Mouse (Mus musculus) thymus, postnatal 36 days (tissue): Measurements from ENCODE around the gene Dagla.

Experiments used
- DNase-seq, 2 experiments: peaks; one replicate each; pipeline ENCODE4 v3.0.0; 2022; ENCODE audit warnings: mixed read lengths in 2 of 2

Dagla gene

DNA sequence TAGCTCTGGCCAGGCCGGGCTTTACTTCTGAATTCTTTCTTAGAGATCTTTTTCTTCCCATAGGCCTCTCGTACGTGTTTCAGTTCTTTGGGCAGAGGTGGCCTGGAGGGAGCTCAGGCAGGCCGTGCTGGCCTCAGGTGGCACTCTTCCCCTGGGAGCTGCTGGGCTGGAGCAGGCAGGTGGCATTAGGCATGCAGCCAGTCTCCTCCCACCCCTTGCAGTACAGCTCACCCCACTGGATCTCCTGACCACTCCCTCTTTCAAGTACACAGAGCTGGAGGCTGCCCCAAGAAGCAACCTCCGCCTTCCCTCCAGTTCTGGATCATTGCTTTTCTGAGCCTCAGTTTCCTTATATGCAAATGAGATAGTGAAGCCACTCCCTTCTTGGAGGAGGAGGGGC, 26.9 kb downstream of the Dagla start:
- no peak for DNase-seq

DNA sequence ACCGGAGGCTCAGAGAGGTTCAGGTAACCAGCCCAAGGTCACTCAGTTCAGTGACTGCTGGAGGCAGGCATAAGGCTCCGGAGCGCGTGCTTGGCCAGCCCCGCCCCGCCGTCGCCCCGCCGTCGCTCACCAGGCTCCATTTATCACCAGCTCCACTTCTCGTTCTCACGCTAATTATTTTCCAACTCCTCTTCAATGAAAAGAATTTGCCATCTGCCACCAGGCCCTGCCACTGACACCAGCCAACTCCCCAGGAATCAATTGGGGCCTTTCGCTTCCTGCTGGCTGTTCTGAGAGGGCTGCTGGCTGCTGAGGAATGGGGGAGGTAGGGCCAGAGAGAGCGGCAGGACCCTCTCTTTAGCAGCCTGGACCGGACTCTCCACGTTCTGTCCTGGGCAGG, 27.3 kb downstream of the Dagla start:
- no peak for DNase-seq

DNA sequence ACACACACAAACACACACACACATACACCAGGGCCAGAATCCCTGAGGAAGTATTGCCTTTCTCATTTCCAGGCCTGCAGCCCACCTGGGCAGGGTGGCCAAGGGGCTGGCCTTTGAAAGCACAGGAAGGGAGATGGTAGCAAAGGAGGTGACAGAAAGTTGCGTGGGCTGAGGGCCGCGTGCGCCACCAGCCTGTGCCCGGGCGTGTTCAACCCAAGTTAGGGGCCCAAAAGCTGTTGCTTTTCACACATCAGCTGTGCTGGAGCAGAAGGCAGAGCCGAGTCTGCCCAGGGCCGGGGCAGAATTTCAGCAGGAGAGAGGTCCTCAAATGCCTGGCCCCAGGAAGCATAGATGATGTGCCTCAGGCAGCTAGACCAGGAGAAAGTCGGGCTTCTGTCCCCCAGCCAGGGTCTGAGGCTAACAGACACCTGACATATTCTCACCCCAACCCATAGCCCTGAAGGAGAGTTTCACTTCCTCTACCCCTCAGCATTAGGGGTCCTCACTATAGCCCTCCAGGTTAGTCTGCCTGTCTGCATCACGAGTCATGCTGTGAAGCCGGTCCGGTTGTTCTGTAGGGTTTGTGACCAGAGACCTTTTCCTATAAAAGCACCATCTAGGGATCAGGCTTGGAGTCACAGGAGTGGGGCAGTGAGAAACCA, 28.1 kb downstream of the Dagla start:
- no peak for DNase-seq

DNA sequence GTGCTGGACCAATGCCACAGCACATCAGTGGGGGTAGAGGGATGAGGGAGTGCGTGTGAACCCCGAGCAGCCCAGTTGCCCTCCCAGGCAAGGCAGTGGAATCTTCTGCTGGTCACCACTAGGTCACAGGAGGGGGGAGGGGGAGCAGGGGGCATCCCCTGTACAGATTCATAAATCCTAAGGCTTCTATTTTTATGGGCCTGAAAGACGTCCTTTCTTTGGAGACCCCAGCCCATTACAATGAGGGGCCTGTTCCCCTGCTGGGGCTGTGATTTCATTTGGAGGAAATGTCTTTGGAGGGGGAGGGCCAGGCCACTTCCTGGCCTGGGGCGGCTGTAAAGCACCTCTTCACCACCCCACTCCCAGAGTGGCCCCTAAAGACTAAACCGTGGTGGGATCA, 30.6 kb downstream of the Dagla start:
- no peak for DNase-seq

DNA sequence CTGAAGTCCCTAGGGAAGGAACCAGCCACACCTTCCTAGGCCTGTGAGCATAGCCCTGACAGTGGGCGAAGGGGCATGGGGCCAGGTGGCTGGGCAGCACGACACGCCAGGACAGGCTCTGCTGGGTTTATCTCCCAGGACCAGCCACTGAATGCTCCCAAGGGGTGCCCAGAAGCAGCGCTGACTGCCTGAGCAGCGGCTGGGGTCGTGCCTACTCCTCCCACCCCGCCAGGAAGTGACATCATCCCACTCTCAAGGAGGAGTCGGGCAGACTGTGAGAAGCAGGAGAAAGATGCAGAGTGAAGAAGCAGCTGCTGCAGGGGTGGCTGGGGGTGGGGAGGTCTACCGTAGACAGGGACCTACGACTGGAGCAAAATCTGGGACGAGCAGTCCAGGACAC, 31.9 kb downstream of the Dagla start:
- DNase-seq, result peak; percentile 49 to 60

DNA sequence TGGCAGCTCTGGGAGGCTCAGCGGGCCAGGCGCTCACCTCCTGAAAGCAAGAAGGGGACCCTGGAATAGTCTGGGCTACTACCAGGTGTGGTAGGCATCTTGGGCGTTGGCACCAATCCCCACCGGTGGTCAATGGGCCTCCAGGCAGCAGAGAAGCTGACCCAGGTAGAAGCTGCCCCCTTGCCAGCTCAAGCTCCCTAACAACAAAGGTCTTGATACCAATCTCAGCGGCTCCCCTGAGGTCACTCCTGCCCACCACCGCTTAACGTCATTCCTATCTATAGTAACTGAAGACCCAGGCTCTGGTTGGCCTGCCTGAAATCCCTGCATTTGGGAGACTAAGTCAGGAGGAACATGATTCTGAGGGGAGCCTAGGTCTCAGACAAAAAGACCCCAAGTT, 33.1 kb downstream of the Dagla start:
- DNase-seq, result no peak

DNA sequence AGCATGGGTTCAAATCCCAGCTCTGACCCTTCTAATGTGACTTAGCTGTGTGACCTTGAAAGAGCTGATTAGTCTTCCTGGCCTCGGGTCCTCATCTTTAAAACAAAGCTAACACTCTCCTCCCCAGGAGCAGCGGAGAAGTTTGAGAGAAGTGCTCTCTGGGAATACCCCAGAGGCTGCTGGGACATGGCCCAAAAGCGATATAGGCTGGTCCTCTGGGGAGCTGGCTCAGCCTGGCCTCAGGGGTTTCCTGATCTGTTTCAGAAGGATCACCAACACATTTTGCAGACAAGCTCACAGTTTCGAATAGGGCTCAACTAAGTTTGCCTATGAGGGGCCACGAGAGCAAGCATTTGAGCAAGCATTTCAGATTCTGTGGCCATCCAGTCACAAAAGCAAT, 34.3 kb downstream of the Dagla start:
- DNase-seq, result no peak

DNA sequence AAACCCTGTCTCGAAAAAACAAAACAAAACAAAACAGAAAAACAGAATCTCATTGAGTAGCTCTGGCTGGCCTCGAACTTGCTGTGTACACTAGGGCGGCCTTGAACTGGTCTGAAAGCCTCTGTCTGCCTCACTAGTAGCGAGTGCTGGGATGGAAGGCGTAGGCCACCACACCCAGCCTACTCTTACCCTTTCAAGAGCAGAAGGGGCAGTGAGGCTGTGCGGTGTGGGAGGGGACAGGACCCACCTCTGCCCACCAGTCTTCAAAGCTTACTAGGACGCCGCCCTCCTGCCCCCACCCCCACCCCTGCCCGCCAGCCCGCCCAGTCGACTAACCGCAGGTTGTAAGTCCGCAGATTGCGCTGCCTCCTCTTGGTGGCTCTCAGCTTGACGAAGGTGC, 35.8 kb downstream of the Dagla start:
- no peak for DNase-seq

DNA sequence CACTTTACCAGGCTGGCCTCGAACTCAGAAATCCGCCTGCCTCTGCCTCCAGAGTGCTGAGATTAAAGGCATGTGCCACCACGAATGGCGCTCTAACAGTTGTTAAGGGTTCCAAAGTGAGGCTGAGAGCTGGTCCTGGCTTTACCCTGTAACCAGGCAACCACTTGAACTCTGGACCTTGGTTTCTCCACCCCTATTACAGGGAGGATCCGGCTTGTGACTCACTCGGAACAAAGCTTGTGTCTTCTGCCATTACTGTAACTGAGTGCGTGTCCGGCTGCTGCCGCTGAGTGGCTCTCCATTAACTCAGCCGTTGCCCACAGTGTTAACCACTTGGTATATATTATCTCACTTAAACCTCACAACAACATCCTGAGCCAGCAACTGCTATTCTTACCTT, 36.7 kb downstream of the Dagla start:
- DNase-seq, result no peak

DNA sequence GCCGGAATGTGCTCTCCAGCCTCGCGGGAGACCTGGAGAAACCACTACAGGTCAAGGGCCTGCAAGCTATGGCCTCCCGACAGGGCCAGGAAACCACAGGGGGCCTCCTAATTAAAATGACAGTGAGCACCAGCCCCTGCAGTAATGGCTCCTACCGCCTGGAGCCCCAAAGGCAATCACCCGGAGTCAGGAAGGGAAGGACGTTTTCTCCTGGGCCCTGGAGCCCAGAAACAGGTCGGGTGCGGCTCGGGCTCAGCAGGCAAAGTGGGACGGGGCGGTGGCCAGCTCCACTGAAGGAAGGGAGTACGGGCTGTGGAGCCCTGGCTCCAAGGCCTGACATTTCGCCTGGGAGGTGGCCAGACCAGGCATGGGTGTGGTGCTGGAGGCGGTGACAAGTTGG, 37.6 kb downstream of the Dagla start:
- DNase-seq, result no peak

DNA sequence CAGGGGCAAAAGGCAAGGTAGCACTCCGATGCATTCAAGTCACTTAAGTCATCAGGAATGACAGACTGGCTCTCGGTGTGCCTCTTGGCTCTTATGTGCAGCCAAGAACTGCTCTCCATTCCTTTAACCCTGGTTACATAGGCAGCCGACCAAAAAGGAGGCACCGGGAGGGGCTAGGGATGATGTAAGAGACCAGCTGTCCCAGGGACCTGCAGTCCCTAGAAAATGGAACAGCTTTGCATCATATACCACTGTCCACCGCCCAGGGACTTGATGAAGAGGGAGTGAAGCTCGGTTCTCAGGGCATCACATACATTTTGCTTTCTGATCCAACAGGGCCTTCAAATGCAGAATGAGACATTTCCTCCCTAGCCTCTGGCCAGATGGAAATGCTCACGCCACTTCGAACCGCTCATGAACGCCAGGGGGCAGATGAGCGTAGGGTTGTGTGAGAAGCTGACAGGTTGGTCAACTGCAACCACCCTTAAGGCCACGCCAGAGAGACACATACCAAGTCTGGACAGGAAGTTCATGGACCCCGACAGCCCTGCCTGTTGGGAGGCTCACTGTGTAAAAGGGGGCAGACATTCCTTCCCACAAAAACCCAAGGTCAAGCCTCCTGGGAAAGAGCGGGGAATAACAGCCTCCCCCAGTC, 38.4 kb downstream of the Dagla start:
- DNase-seq, result peak; percentile 30 to 35

DNA sequence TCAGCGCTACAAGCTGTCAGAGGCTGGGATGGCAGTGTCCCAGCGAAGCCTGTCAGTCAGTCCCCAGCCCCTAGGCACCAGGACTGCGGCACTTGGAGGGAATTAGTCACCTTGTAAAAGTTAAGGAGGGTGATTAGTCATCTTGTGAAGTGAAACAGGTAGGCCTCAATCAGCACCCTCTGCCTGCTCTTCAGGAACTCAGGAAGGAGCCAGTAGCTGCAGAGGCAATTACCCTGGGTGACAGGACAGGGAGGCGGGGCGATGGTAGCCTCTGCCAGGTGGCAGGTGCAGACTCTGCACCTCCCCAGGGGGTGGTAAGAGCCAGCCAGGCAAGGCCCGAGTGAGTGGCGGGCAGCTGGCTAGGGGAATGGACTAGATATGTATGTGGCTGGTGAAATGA, 43.3 kb downstream of the Dagla start:
- no peak for DNase-seq

DNA sequence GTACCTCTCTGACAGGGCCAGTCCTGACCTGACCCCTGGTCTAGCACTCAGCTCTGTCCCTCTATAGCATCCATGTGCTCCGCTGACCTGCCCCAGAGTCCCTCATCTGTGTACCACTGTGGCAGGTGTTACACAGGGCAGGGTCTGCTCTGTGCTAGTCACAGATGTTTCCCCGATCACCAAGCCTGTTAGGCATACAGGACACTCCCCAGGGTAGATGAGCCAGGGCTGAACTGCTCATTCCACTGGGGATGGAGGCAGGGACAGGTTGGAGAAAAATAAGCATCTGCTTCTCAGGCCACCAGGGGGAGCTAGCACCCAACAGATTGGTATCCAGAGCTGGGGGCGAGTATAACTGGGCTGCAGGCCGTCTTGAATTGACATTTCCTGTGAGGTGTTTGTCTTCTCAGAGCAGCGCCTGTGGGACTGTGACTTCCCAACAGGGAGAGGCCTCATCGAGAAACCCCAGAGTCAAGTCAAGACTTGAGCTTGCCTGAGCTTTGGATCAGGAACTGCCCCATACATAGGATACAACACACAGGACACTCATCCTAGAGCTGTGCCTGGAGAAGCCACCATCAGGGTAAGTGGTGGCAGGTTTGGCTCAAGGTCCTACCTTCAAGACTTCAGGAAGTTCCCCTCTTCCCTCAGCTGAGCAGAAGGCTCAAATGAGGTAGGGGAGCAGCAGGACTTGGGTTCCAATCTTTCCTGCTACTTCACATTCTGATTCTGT, 46.2 kb downstream of the Dagla start:
- peak; percentile 58 to 69 for DNase-seq

DNA sequence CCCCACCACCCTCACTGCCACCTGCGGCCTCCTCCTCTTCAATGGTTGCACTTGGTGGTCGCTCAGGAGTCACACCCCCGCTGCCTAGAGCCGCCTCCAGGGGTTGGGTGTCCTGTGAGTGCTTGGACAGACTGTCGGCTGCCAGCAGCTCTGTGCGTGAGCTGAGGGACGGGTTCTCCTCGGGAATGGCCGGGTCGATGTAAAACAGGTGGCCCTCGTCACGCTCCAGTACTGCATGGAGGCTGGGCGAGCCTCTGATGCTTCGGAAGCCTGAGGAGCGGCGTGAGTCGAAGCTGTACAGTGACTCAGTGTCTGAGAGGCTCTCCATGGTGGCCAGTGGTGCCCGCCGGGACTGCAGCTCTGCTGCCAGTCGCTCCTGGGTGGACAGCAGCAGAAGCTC, 56.5 kb downstream of the Dagla start:
- DNase-seq, result no peak

DNA sequence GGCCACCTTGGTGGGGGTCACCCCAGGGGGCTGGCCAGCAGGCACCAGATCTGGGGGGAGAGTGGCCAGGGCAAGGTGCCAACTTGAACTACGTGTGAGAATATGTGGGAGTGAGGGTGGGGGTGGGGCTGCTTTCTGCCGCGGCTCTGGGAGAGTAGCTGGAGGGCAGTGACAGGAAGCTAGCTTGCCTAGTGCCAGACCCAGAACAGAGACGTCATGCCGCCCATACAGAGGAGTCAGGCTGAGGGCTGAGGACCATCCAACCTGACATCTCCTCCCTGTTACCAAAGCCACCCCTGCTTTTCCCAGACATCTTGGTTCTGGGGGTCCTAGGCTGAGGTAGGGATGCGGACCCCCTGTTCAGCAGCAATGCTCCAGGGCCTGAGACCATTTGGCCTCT, 57.5 kb downstream of the Dagla start:
- DNase-seq, result no peak

DNA sequence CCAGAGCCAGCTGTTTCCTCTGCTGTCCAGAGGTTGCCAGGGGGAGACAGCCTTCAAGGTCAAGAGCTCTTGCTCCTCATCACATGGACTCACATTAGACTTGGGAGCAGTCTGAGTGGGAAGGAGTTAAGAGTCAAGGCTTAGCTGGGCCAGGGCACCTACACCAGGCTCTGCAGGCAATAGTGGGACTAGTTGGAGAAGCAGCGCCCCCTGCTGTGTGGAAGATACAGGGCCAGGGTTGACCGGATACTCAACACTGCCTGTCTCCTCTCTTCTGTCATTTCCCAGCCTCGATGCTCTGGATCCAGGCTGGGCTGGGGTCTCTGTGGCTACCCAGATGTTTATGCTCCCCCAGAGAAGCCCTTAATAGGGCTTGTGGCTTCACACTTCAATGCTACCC, 60.5 kb downstream of the Dagla start:
- peak; percentile 31 to 33 for DNase-seq

DNA sequence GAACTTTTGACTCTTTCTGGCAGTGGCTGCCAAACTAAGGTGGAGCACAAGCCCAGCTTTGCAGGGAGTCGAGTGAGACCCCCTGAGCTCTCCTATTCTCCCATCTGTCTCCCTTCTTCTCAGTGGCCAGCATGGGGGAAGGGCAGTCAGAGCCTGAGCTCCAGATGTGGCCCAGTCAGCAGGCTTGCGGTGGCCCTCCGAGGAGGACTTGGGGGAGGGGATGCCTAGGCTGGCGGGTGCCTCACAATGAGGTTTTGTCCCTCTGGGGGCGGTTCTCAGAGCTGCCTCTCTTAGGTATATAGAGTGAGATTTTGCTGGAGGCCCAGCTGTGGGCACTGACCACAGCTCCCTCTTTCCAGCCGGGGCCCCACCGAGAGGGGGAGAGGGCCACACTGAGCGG, 61.8 kb downstream of the Dagla start:
- no peak for DNase-seq

DNA sequence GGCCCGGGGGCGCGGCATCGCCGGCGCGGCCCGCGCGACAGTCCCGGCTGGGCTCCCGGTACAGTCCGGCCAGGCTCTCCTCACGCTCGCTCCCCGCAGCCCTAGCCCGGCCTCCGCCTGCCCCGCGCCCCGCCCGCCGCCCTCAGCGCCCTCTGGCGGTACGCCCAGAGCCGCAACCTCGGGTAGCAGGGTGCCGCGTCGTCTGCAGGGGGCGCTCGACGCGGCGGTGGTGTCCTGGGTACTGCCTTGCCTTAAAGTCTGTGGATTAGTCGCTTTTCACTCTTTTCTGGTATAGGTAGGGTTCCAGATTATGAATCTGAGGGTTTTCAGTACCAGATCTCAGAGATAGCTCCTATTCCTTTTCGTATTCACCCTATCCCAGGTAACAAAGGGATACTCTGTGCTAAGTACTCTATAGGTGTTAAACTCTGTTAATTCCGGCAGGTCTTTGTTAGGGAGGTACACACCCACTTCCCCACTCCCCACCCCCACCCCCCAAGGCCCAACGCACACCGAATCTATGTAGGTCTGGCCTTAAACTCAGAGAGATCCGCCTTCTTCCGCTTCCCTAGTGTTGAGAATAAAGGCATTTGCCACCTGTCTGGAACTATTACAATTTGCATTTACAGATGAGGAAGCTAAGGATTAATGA, 63.9 kb downstream of the Dagla start, which contains the start of gene Myrf:
Gene Myrf, minus strand, starts transcription at position 95 of the 652 bp plus-strand sequence.
- DNase-seq, result peak; percentile 63 to 67

DNA sequence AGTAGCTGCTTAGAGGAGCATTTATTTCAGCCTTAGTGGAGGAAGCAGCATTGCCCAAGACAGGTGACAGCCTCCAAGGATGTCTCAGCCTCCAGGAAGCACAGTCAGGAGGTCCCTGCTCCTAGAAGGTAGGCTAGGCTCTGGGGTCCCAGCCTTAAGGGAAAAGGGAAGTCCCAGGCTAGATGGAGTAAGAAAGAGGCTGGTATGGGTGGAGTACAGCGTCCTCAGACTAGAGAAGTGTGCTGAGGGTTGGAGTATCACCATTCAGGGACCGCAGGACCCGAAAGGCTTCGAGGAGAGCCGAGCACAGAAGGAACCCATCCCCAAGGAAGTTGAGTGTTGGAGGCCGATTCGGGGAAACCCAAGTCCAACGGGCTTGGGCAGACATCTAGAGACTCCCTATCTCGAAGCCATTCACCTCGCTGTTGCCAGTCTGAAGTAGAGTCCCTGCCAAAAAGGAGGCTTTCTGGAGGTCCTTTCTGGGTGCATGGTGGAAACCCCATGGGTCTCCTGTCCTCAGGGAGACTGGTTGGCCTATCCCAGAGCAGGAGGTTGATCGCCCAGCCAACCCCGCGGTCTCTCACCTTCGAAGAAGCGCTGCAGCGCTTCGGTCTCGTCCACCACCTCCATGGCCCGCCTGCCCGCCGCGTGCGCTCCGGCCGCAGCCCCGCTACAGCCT, 64.6 kb downstream of the Dagla start:
- DNase-seq, result no peak

DNA sequence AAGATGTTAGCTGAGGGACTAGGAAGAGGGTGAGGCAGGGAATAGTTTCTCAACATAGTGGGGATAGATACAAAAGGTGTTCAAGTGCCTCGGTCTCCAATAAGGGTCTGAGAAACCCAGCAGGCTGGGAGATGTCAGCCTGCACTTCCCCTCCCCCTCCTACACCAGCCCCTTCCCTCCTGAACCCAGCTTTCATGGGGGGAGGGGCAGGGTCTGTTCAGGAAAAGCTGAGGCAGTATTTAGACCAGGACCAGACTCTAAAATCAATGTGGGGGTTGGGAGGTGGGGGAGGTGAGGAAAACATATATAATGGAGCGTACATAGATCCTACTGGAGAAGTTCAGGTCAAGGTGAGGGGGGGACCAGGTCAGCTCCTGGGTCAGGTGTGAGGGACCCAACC, 65.3 kb downstream of the Dagla start:
- DNase-seq, result no peak

DNA sequence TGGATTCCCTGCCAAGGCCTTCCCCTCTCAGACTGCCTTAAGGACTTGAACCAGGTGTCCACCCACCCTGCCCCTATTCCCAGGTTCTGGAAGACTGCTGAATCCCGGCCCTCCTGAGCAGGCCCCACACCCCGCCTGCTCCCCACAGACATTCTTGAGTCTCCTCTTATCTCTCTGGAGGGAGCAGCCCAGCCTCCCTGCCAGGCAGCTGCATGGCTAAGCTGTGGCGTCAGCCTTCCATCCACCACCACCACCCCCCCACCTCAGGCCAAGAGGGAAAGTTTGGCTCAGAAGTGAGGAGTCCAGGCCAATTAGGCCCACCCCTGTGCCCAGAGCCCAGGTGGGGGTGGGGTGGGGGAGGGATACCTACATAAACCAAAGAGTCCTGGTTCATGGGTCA, 66.2 kb downstream of the Dagla start:
- DNase-seq, result no peak

DNA sequence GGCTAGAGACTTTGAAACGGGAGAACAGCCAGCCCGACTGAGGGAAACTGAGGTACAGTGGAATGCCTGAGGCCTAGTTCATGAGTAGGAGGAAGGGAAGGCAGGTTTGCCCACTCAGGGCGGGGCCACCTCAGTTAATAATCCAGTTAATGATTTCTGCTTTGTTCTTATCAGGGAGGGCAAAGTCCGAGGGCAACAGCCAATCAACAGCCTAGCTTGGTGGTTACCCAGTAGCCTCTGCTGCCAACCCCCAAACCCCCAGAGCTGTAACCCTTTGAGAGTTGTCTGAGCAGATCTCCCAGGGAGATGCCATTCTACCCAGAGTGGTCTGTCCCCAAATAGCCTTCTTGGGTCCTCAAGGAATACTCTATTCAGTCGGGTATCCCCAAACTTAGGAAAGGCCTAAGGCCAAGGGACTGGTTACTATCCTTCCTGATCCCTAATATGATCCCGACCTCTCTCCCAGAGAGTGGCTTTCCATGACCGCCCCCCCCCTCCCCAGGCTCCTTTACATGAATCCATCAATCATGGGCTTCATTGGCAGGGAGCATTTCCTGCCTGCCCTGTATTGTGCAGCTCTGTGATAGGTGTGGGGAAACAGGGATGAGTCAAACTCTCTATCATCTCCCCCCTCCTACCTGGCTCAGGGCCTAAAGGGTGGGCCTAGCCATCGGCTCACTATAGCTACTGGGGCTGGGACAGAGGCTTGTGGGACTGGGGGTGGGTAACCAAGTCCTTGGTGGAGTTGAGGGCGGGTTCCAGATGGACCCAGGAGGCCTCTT, 68.7 kb downstream of the Dagla start:
- no peak for DNase-seq
